Mouse (Mus musculus) left cerebral cortex, adult 2 months (tissue): Measurements from ENCODE around the gene Gm4767. TPM values are rescaled to one million over a fixed set of nuclear protein-coding genes. Genes with fewer than 3 reads are reported as not detected.
"Not testable (repeated sequence)": the region's sequence is repeated elsewhere in the genome, so short reads cannot be mapped to it uniquely, and the experiment has no call there.

Experiments
- DNase-seq, 2 experiments: peaks; one replicate each; pipeline ENCODE4 v3.0.0; 2021 to 2022; ENCODE audit warnings: low spot score in 2 of 2, mixed read lengths in 1 of 2; ENCODE audit errors: extremely low spot score in 1 of 2
- H3K27ac ChIP-seq: fragments of 200-600 bp; 2 replicates; pipeline ENCODE4 v1.8.1; 2022
- H3K4me3 ChIP-seq: fragments of 200-600 bp; 2 replicates; pipeline ENCODE4 v1.8.1; 2022
- intact Hi-C: fragments of 180-260 bp; cut with DNase I; formaldehyde crosslinking; loops from one replicate; pipeline ENCODE4 v1.15.1; 2025
- long read RNA-seq, 2 experiments: library from polyadenylated mRNA; stranded (forward); transcript quantifications; one replicate each; pipeline ENCODE4 v2.0.0; 2021; ENCODE audit warnings: borderline mapping rate in 2 of 2
- total RNA-seq, 2 experiments: library from RNA; stranded (reverse); gene quantifications; 2 replicates each; pipeline ENCODE4 v1.2.3; 2021

Gene Gm4767
- 1 to 10 TPM; 2.9 to 3.0 TPM for total RNA-seq
- long read RNA-seq, experiment 1, partial matches to known transcripts = 0 of 1 reads
- long read RNA-seq, experiment 1, other reads (novel, unspliced or antisense) = 1 of 1 reads
- long read RNA-seq, experiment 2 = 0 reads

GRCm38 (mm10) chr10:81811899-81812298, at the start of gene Gm4767:
Gm4767 (plus strand) TSS chr10:81812186.
- H3K4me3 ChIP-seq, intact Hi-C loops, H3K27ac ChIP-seq: not testable (repeated sequence)
- DNase-seq = peak in 1 of 2 experiments; percentile 6

GRCm38 (mm10) chr10:81770506-81771403, 41.2 kb upstream of the Gm4767 start, which contains the start of gene Gm3055:
Gm3055 (minus strand) TSS chr10:81771161.
- intact Hi-C loops, DNase-seq, H3K4me3 ChIP-seq, H3K27ac ChIP-seq: not testable (repeated sequence)

- DNase-seq, H3K27ac ChIP-seq, H3K4me3 ChIP-seq, intact Hi-C loops: not testable (repeated sequence)
These were observed 40.6 kb upstream of the Gm4767 start for GRCm38 (mm10) chr10:81771404-81771777.

GRCm38 (mm10) chr10:81846219-81846618, 34.2 kb downstream of the Gm4767 start:
- intact Hi-C loops, H3K27ac ChIP-seq, DNase-seq, H3K4me3 ChIP-seq: not testable (repeated sequence)

- DNase-seq = peak; percentile 5 to 7
- intact Hi-C loops, H3K4me3 ChIP-seq, H3K27ac ChIP-seq: not testable (repeated sequence)
These were observed 51.7 kb downstream of the Gm4767 start, which contains the start of gene Gm32687 for GRCm38 (mm10) chr10:81863409-81864407. Gm32687 (plus strand) TSS chr10:81863934.

Other genes starting within 250 kb of the Gm4767 start
- gene Tle2, start 237.6 kb upstream of the Gm4767 start, total RNA-seq = 10 to 100 TPM; 36.2 to 40.7 TPM
- gene Tle6, start 211.1 kb upstream of the Gm4767 start, total RNA-seq = 10 to 100 TPM; 10.3 to 12.9 TPM
- gene BC025920, start 205.9 kb upstream of the Gm4767 start, total RNA-seq = 1 to 10 TPM; 2.6 to 2.9 TPM
- 10 to 100 TPM; 26.8 to 28.6 TPM for gene Sirt6, start 184.4 kb upstream of the Gm4767 start, total RNA-seq
- gene Ankrd24, start 183.6 kb upstream of the Gm4767 start, total RNA-seq = 10 to 100 TPM; 46.4 to 47.3 TPM
- gene Gm10778, start 163.1 kb upstream of the Gm4767 start, total RNA-seq = 1 to 10 TPM; 4.3 to 5.0 TPM
- 10 to 100 TPM in 1 of 2 experiments, 1 to 10 TPM in 1; 8.7 to 10.5 TPM for gene Zfp433, start 107.4 kb upstream of the Gm4767 start, total RNA-seq
- 10 to 100 TPM; 10.5 to 11.3 TPM for gene Gm3055, start 41.0 kb upstream of the Gm4767 start, total RNA-seq
- gene Gm32687, start 51.7 kb downstream of the Gm4767 start, total RNA-seq = 1 to 10 TPM; 3.2 to 3.7 TPM
- 1 to 10 TPM; 4.0 to 5.3 TPM for gene Zfp781, start 118.3 kb downstream of the Gm4767 start, total RNA-seq
- 10 to 100 TPM; 10.7 to 11.5 TPM for gene Zfp873, start 235.9 kb downstream of the Gm4767 start, total RNA-seq